Mouse (Mus musculus) G1E (cell line): ENCODE measurements at regions not wholly inside any gene's neighbourhood (a gene's known extent, or its start where the extent isn't known, plus 50 kb on each side); places are given as distances from the start of the nearest gene placed in this dataset.

ENCODE experiments used
- CTCF ChIP-seq: IDR thresholded peaks from 2 replicates; pipeline ENCODE4 v1.5.1; 2012; ENCODE audit warnings: low read depth, low read length, inconsistent platforms, mixed read lengths
- GATA1 ChIP-seq: IDR thresholded peaks from 2 replicates; pipeline ENCODE4 v1.6.1; 2012; ENCODE audit warnings: borderline replicate concordance, low read length, inconsistent platforms, mixed read lengths
- GATA2 ChIP-seq: IDR thresholded peaks from 2 replicates; pipeline ENCODE4 v1.6.1; 2012; ENCODE audit warnings: low read depth, low read length, inconsistent platforms, borderline replicate concordance
- POLR2AphosphoS5 ChIP-seq: IDR thresholded peaks from 2 replicates; pipeline ENCODE4 v1.6.1; 2012; ENCODE audit warnings: low read depth, low read length, inconsistent platforms; ENCODE audit not compliant: insufficient replicate concordance
- TAL1 ChIP-seq: conservative IDR thresholded peaks from 2 replicates; pipeline ENCODE4 v1.6.1; 2012; ENCODE audit warnings: low read depth, low read length, inconsistent platforms, mixed read lengths

DNA sequence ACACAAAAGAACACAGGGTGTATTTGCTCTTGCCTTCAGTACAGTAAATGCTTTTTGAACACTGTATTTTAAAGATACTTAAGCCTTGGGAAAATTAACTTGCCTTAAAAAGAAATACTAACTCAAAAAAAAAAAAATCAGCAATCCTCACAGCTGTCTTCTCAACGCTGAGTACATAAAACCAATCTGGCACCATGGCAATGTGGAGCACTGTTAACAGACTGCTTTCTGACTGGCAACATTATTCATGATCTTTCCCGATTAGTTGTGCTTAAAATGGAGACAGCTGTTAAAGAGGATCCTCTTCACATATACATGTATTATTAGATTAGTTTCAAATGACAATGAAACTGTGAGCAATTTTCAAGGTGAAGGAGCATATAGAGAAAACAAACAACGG is 587.5 kb downstream of the Slitrk1 start:
- TF ChIP-seq CTCF (no peak), GATA2 (no peak), GATA1 (no peak), POLR2AphosphoS5 (no peak), TAL1 (no peak)
